Mouse (Mus musculus): ENCODE data around the gene Fgfr2. TPM values are rescaled to one million over a fixed set of nuclear protein-coding genes. Genes with fewer than 3 reads are reported as not detected.

Fgfr2 gene
- polyA plus RNA-seq, 1 experiment from 2014 or later, result 93.6 TPM

- no peak overlapping the region for H3K4me3 ChIP-seq (ENCODE audit: low read depth, low read length)
- H3K9me3 ChIP-seq (ENCODE audit: control insufficient read depth, low read length), result no peaks in the 10 kb centered on the region
- H3K4me1 ChIP-seq (replicated peaks; ENCODE audit: control insufficient read depth, insufficient read depth, low read length), result no peaks in the 10 kb centered on the region
- DNase-seq (ENCODE audit: low spot score) (no peak), ATAC-seq (replicated peaks; ENCODE audit: low FRiP score) (no peak)
- no peaks in the 10 kb centered on the region for H3K27me3 ChIP-seq (ENCODE audit: control insufficient read depth, insufficient read depth, low read length)
- H3K4me2 ChIP-seq (ENCODE audit: low read depth, low read length, severe bottlenecking), result no peak overlapping the region
- H3K36me3 ChIP-seq (ENCODE audit: control insufficient read depth, insufficient read depth, low read length), result no peaks in the 10 kb centered on the region
- no peak overlapping the region for H3K27ac ChIP-seq (ENCODE audit: low read depth, low read length)
- no peak overlapping the region for H3K9ac ChIP-seq (ENCODE audit: low read length)
Observed at GRCm38 (mm10) chr7:131861157-131861556, 1262.0 kb downstream of the Fgfr2 start.

DNA sequence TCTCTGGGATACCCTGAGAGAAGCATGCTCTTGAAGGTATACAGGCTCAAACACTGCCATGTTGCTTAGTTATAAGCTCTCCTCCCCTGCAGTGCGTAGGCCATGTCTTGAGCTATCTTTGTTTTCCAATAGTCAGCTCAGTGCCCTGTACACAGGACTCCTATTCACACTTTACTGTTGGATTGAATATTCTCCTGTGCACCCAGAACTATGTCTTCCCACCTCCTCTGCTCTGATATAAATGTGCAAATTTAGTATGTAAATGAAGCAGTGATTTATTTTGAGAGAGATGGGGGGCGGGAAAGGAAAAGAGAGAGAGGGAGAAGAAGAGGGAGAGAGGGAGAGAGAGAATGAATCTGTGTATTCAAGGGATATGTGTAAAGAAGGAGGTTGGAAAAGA, 1267.5 kb downstream of the Fgfr2 start:
- H3K9me3 ChIP-seq (ENCODE audit: control insufficient read depth, low read length), result no peaks in the 10 kb centered on the region
- ATAC-seq (replicated peaks; ENCODE audit: low FRiP score) (no peak), DNase-seq (ENCODE audit: low spot score) (no peak)
- H3K4me3 ChIP-seq (ENCODE audit: low read depth, low read length), result no peak overlapping the region
- WGBS, result 89% methylated on average over 2 of the region's 2 CpGs
- H3K4me2 ChIP-seq (ENCODE audit: low read depth, low read length, severe bottlenecking), result no peak overlapping the region
- no peaks in the 10 kb centered on the region for H3K4me1 ChIP-seq (replicated peaks; ENCODE audit: control insufficient read depth, insufficient read depth, low read length)
- no peak overlapping the region for H3K27ac ChIP-seq (ENCODE audit: low read depth, low read length)
- H3K9ac ChIP-seq (ENCODE audit: low read length), result no peak overlapping the region
- H3K36me3 ChIP-seq (ENCODE audit: control insufficient read depth, insufficient read depth, low read length), result no peaks in the 10 kb centered on the region
- no peaks in the 10 kb centered on the region for H3K27me3 ChIP-seq (ENCODE audit: control insufficient read depth, insufficient read depth, low read length)

- Histone ChIP-seq H3K36me3 (ENCODE audit: control insufficient read depth, insufficient read depth, low read length) (no peaks in the 10 kb centered on the region), H3K4me3 (ENCODE audit: low read depth, low read length) (no peak overlapping the region), H3K9ac (ENCODE audit: low read length) (no peak overlapping the region), H3K27me3 (ENCODE audit: control insufficient read depth, insufficient read depth, low read length) (no peaks in the 10 kb centered on the region; the same call in 1 of the 2 replicates), H3K4me2 (ENCODE audit: low read depth, low read length, severe bottlenecking) (no peak overlapping the region), H3K27ac (ENCODE audit: low read depth, low read length) (no peak overlapping the region), H3K9me3 (ENCODE audit: control insufficient read depth, low read length) (no peaks in the 10 kb centered on the region), H3K4me1 (replicated peaks; ENCODE audit: control insufficient read depth, insufficient read depth, low read length) (peaks cover 6% of the 10 kb centered on the region; the same call in 1 of the 2 replicates)
- DNase-seq (ENCODE audit: low spot score) (no peak), ATAC-seq (replicated peaks; ENCODE audit: low FRiP score) (no peak)
- WGBS, result 49% methylated on average over 4 of the region's 4 CpGs
Observed at GRCm38 (mm10) chr7:131850579-131850978, 1272.6 kb downstream of the Fgfr2 start.

DNA sequence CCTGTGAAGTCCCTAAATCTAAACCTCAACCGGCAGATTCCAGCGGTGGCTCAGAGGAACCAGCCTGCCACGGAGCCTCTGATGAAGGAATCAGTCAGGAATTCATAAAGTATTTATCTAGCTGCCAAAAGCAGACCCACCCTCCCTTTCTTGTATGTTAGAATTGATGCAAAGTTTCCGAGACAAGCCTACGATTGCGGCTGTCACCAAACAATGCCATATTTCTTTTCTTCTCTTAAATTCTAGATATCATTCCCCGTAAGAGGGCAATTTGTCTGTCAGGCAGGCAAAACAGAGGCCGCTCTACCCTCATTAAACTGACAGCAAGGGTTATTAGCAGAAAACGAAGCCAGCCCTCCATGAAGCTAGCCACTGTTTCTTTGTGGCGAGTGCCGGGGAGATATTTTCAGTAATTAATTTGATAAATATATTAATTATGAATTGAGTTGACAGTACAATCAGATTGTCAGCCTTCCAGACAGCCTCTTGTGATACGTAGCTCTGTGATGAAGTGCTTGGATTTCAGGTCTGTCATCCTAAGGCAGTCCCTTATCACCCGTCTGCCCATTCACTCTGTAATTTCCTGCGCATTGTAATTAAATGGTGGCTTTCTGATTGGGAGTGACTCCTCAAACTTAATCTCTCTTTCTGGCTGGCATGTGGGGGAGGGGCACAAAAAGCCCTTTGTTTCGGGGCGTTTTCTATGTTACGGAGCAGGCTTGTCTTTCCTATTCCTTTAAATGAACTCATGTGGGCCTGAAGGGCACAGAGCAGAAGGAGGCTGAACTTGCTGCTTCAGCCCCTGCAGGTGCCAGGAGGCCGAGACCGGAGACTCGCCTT, 1276.9 kb downstream of the Fgfr2 start:
- H3K9ac ChIP-seq (ENCODE audit: low read length), result peak overlapping the region; percentile 23; the same call in 1 of the 2 replicates
- DNase-seq (ENCODE audit: low spot score), result no peak
- 0 out of 2 replicates have a peak overlapping the region, but pooled peaks have one; percentile 21 for H3K4me2 ChIP-seq (ENCODE audit: low read depth, low read length, severe bottlenecking)
- WGBS, result 44% methylated on average over 20 of the region's 20 CpGs
- H3K4me3 ChIP-seq (ENCODE audit: low read depth, low read length), result no peak overlapping the region
- H3K27ac ChIP-seq (ENCODE audit: low read depth, low read length), result no peak overlapping the region
- ATAC-seq (replicated peaks; ENCODE audit: low FRiP score), result no peak
- peaks cover 6% of the 10 kb centered on the region; the same call in 1 of the 2 replicates for H3K4me1 ChIP-seq (replicated peaks; ENCODE audit: control insufficient read depth, insufficient read depth, low read length)
- no peaks in the 10 kb centered on the region; the same call in 1 of the 2 replicates for H3K27me3 ChIP-seq (ENCODE audit: control insufficient read depth, insufficient read depth, low read length)
- H3K9me3 ChIP-seq (ENCODE audit: control insufficient read depth, low read length), result no peaks in the 10 kb centered on the region
- H3K36me3 ChIP-seq (ENCODE audit: control insufficient read depth, insufficient read depth, low read length), result no peaks in the 10 kb centered on the region

- Histone ChIP-seq H3K9me3 (ENCODE audit: control insufficient read depth, low read length) (no peaks in the 10 kb centered on the region), H3K9ac (ENCODE audit: low read length) (no peak overlapping the region), H3K4me3 (ENCODE audit: low read depth, low read length) (no peak overlapping the region), H3K27me3 (ENCODE audit: control insufficient read depth, insufficient read depth, low read length) (no peaks in the 10 kb centered on the region), H3K36me3 (ENCODE audit: control insufficient read depth, insufficient read depth, low read length) (no peaks in the 10 kb centered on the region), H3K4me2 (ENCODE audit: low read depth, low read length, severe bottlenecking) (no peak overlapping the region), H3K4me1 (replicated peaks; ENCODE audit: control insufficient read depth, insufficient read depth, low read length) (no peaks in the 10 kb centered on the region), H3K27ac (ENCODE audit: low read depth, low read length) (no peak overlapping the region)
- ATAC-seq (replicated peaks; ENCODE audit: low FRiP score), result no peak
- no peak for DNase-seq (ENCODE audit: low spot score)
- WGBS, result 85% methylated on average over 1 of the region's 1 CpGs
Observed at GRCm38 (mm10) chr7:131830261-131830660, 1292.9 kb downstream of the Fgfr2 start.

DNA sequence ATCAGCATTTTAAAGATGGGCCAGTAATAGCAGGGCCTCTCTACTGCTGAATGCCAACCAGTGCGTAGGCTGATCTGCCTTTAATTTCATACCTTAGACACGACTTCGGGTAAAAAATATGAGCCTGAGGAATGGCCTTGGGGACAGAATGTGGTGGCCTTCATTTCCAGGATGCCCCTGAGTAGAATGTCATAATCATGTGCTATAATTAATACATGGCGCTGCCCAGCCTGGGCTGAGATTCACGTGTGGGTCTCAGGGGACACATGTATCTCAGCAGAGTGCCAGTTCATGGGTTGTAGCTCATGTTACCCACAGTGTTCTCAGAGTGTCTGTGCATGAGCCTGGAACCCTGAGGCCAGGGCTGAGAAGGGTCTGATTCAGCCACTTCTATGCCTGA, 1296.3 kb downstream of the Fgfr2 start:
- ATAC-seq (replicated peaks; ENCODE audit: low FRiP score), result no peak
- 90% methylated on average over 5 of the region's 5 CpGs for WGBS

GRCm38 (mm10) chr7:131817976-131818375, 1305.2 kb downstream of the Fgfr2 start:
- Histone ChIP-seq H3K4me2 (ENCODE audit: low read depth, low read length, severe bottlenecking) (no peak overlapping the region), H3K27ac (ENCODE audit: low read depth, low read length) (no peak overlapping the region), H3K4me3 (ENCODE audit: low read depth, low read length) (no peak overlapping the region), H3K9me3 (ENCODE audit: control insufficient read depth, low read length) (no peaks in the 10 kb centered on the region), H3K27me3 (ENCODE audit: control insufficient read depth, insufficient read depth, low read length) (peaks cover 28% of the 10 kb centered on the region), H3K36me3 (ENCODE audit: control insufficient read depth, insufficient read depth, low read length) (no peaks in the 10 kb centered on the region), H3K9ac (ENCODE audit: low read length) (no peak overlapping the region), H3K4me1 (replicated peaks; ENCODE audit: control insufficient read depth, insufficient read depth, low read length) (peaks cover 3% of the 10 kb centered on the region; the same call in 1 of the 2 replicates)
- ATAC-seq (replicated peaks; ENCODE audit: low FRiP score) (no peak), DNase-seq (ENCODE audit: low spot score) (no peak)
- 79% methylated on average over 6 of the region's 6 CpGs for WGBS

More for the DNA sequence above, 1296.3 kb downstream of the Fgfr2 start:
- Histone ChIP-seq H3K4me2 (ENCODE audit: low read depth, low read length, severe bottlenecking) (no peak overlapping the region), H3K27ac (ENCODE audit: low read depth, low read length) (no peak overlapping the region), H3K27me3 (ENCODE audit: control insufficient read depth, insufficient read depth, low read length) (no peaks in the 10 kb centered on the region), H3K4me3 (ENCODE audit: low read depth, low read length) (no peak overlapping the region), H3K36me3 (ENCODE audit: control insufficient read depth, insufficient read depth, low read length) (no peaks in the 10 kb centered on the region), H3K9ac (ENCODE audit: low read length) (no peak overlapping the region), H3K4me1 (replicated peaks; ENCODE audit: control insufficient read depth, insufficient read depth, low read length) (no peaks in the 10 kb centered on the region), H3K9me3 (ENCODE audit: control insufficient read depth, low read length) (no peaks in the 10 kb centered on the region)
- no peak for DNase-seq (ENCODE audit: low spot score)

DNA sequence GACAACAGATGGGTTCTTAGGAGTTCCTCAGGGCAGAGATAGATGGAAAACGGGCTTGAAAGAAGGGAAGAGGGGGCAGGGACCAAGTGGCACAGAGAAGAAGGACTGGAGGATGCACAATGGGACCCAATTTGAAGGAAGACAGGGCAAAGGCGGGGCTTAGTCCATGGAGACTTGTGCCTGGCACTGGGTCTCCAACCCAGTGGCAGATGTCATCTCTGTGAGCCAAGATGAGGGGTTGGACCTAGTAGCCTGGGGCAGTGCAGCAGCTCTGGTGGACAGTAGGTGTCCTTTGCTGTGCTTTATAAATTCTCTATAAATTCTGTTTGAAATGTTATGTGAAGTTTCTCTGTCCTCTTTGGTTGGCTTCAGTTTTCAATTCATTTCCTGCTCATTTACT, 1306.5 kb downstream of the Fgfr2 start:
- H3K27ac ChIP-seq (ENCODE audit: low read depth, low read length), result no peak overlapping the region
- no peak overlapping the region for H3K9ac ChIP-seq (ENCODE audit: low read length)
- 73% methylated on average over 2 of the region's 2 CpGs for WGBS
- H3K9me3 ChIP-seq (ENCODE audit: control insufficient read depth, low read length), result no peaks in the 10 kb centered on the region
- peaks cover 34% of the 10 kb centered on the region for H3K27me3 ChIP-seq (ENCODE audit: control insufficient read depth, insufficient read depth, low read length)
- H3K4me1 ChIP-seq (replicated peaks; ENCODE audit: control insufficient read depth, insufficient read depth, low read length), result peaks cover 3% of the 10 kb centered on the region; the same call in 1 of the 2 replicates
- no peak for ATAC-seq (replicated peaks; ENCODE audit: low FRiP score)
- H3K36me3 ChIP-seq (ENCODE audit: control insufficient read depth, insufficient read depth, low read length), result no peaks in the 10 kb centered on the region
- H3K4me3 ChIP-seq (ENCODE audit: low read depth, low read length), result no peak overlapping the region
- no peak for DNase-seq (ENCODE audit: low spot score)
- H3K4me2 ChIP-seq (ENCODE audit: low read depth, low read length, severe bottlenecking), result no peak overlapping the region

GRCm38 (mm10) chr7:131812116-131812515, 1311.0 kb downstream of the Fgfr2 start:
- ATAC-seq (replicated peaks; ENCODE audit: low FRiP score), result no peak
- H3K4me2 ChIP-seq (ENCODE audit: low read depth, low read length, severe bottlenecking), result no peak overlapping the region
- no peak for DNase-seq (ENCODE audit: low spot score)
- no peaks in the 10 kb centered on the region for H3K4me1 ChIP-seq (replicated peaks; ENCODE audit: control insufficient read depth, insufficient read depth, low read length)
- H3K9ac ChIP-seq (ENCODE audit: low read length), result no peak overlapping the region
- peaks cover 54% of the 10 kb centered on the region for H3K27me3 ChIP-seq (ENCODE audit: control insufficient read depth, insufficient read depth, low read length)
- H3K9me3 ChIP-seq (ENCODE audit: control insufficient read depth, low read length), result no peaks in the 10 kb centered on the region
- H3K4me3 ChIP-seq (ENCODE audit: low read depth, low read length), result no peak overlapping the region
- 86% methylated on average over 6 of the region's 6 CpGs for WGBS
- no peaks in the 10 kb centered on the region for H3K36me3 ChIP-seq (ENCODE audit: control insufficient read depth, insufficient read depth, low read length)
- H3K27ac ChIP-seq (ENCODE audit: low read depth, low read length), result no peak overlapping the region
